Mouse (Mus musculus) limb, embryonic 11.5 days (tissue): ENCODE results near the gene Kcnn4. TPM values are rescaled to one million over a fixed set of nuclear protein-coding genes. Genes with fewer than 3 reads are reported as not detected.

Experiments
- ATAC-seq: fragments of 200-750 bp; cut with Nextera tagmentation; 2 replicates; pipeline ENCODE4 v1.8.0; 2017; ENCODE audit warnings: low read depth; ENCODE audit not compliant: insufficient number of reproducible peaks, low FRiP score, low TSS enrichment
- DNase-seq: peaks from one replicate; pipeline ENCODE4 v3.0.0-alpha.2; 2015; ENCODE audit warnings: low spot score
- H3K27ac ChIP-seq: fragments of 300-500 bp; sonication (generic); replicated peaks from 2 replicates; pipeline ENCODE4 v1.5.1; 2014; ENCODE audit warnings: low read depth, mild to moderate bottlenecking, low read length
- H3K27me3 ChIP-seq: fragments of 300-500 bp; sonication (generic); 2 replicates; pipeline ENCODE4 v1.6.1; 2014; ENCODE audit warnings: mild to moderate bottlenecking, low read length, mixed read lengths; ENCODE audit not compliant: control insufficient read depth, insufficient read depth
- H3K36me3 ChIP-seq: fragments of 300-500 bp; sonication (generic); 2 replicates; pipeline ENCODE4 v1.6.1; 2014; ENCODE audit warnings: mild to moderate bottlenecking, low read length, moderate library complexity, mixed read lengths; ENCODE audit not compliant: control insufficient read depth, insufficient read depth
- H3K4me1 ChIP-seq: fragments of 300-500 bp; sonication (generic); 2 replicates; pipeline ENCODE4 v1.6.1; 2014; ENCODE audit warnings: low read length, mixed read lengths; ENCODE audit not compliant: control insufficient read depth, insufficient read depth
- H3K4me2 ChIP-seq: fragments of 300-500 bp; sonication (generic); 2 replicates; pipeline ENCODE4 v1.6.1; 2014; ENCODE audit warnings: low read depth, mild to moderate bottlenecking, moderate library complexity; ENCODE audit not compliant: severe bottlenecking
- H3K4me3 ChIP-seq: fragments of 300-500 bp; sonication (generic); 2 replicates; pipeline ENCODE4 v1.5.1; 2014; ENCODE audit warnings: low read depth, low read length
- H3K9ac ChIP-seq: fragments of 300-500 bp; sonication (generic); 2 replicates; pipeline ENCODE4 v1.6.1; 2014; ENCODE audit warnings: mild to moderate bottlenecking, low read length
- H3K9me3 ChIP-seq: fragments of 300-500 bp; sonication (generic); 2 replicates; pipeline ENCODE4 v1.6.1; 2016; ENCODE audit warnings: low read length; ENCODE audit not compliant: control insufficient read depth
- WGBS: fragments of 180-500 bp; shearing (Covaris S2); extraction: QIAGEN DNeasy Blood & Tissue Kit; methylation state at CpG from one replicate; pipeline ENCODE4 v1.1.7; 2014; 5-methylcytosine and 5-hydroxymethylcytosine counted together
- polyA plus RNA-seq: library from polyadenylated mRNA; unstranded; fragments of >200 nt; fragmentation: Nextera tagmentation; extraction: Ambion mirVana; gene quantifications from 2 replicates; pipeline ENCODE4 v1.2.1, GENCODE M21; 2014

The Kcnn4 gene
- polyA plus RNA-seq, 1 experiment from 2014 or later: 2.6 TPM

DNA sequence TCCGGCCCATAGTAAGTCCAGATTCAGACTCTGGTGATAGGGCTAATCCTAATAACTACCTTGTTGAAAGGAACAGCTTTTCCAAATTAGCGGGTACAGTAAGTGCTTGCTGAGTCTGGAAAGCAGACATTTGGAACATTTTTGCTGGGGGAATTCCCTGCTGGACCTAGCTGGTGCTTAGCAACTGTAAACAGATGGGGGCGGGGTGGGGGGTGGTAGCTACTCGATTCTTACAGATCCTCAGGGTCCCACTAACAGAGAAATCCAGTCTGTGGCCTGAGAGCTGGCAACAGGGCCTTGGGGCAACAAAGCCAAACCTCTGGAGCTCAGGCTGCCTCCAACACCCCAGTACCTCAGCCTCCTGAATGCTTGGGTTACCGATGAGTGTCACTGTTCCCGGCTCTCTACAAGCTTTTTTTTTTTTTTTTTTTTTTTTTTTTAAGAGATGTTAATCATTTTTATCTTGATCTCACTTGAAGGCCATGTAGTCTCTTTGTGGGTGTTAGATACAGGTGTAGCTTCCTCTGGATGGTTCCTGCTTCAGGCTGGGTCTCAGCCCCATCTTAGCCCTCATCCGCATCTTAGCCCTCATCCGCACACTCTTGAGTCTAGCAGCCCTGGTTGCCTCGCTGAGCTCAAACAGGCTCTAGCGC, 8.1 kb downstream of the Kcnn4 start:
- Histone ChIP-seq H3K36me3 (no peaks in the 10 kb centered on the region), H3K9ac (no peak overlapping the region), H3K4me3 (no peak overlapping the region), H3K4me2 (no peak overlapping the region), H3K27ac (no peak overlapping the region; the same call in 1 of the 2 replicates), H3K27me3 (no peaks in the 10 kb centered on the region), H3K9me3 (no peaks in the 10 kb centered on the region), H3K4me1 (peaks cover 26% of the 10 kb centered on the region)
- ATAC-seq (no peak), DNase-seq (peak; percentile 43)
- 56% methylated on average over 10 of the region's 10 CpGs for WGBS

DNA sequence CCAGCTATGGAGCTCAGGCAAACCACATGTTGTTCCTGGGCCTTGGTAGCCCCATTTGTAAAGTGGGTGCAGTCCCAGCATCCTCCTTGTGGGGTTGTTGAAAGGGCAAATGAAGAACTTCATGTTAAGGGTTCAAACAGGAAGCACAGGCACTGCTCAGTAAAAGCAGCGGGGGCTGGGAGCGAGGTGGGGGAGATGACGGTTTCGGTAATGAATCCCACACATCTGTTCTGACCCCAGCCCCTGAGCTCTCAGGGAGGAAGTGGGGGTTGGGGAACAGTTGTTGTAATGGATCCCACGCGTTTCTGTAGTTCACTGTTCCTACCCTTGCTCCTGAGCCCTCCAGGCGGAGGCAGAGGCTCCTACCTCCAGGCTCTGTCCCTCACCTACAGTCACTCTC, 9.9 kb downstream of the Kcnn4 start:
- no peaks in the 10 kb centered on the region for H3K9me3 ChIP-seq
- H3K9ac ChIP-seq: peak overlapping the region; percentile 34
- peak overlapping the region; percentile 42; the same call in 1 of the 2 replicates for H3K27ac ChIP-seq
- H3K4me3 ChIP-seq: no peak overlapping the region
- peaks cover 28% of the 10 kb centered on the region for H3K4me1 ChIP-seq
- H3K4me2 ChIP-seq: no peak overlapping the region; the same call in 1 of the 2 replicates
- peak; percentile 70 for DNase-seq
- WGBS: 7% methylated on average over 7 of the region's 7 CpGs
- no peaks in the 10 kb centered on the region for H3K36me3 ChIP-seq
- H3K27me3 ChIP-seq: no peaks in the 10 kb centered on the region
- no peak for ATAC-seq

- Histone ChIP-seq H3K9ac (peak overlapping the region; percentile 34), H3K4me3 (no peak overlapping the region), H3K36me3 (no peaks in the 10 kb centered on the region), H3K27me3 (no peaks in the 10 kb centered on the region), H3K27ac (peak overlapping the region; percentile 42; the same call in 1 of the 2 replicates), H3K4me2 (no peak overlapping the region; the same call in 1 of the 2 replicates), H3K9me3 (no peaks in the 10 kb centered on the region), H3K4me1 (peaks cover 28% of the 10 kb centered on the region)
- ATAC-seq (no peak), DNase-seq (no peak)
- WGBS: 67% methylated on average over 2 of the region's 2 CpGs
These were observed 10.3 kb downstream of the Kcnn4 start for GRCm38 (mm10) chr7:24380370-24380769.

- H3K4me2 ChIP-seq: no peak overlapping the region
- ATAC-seq: no peak
These were observed 12.8 kb downstream of the Kcnn4 start for GRCm38 (mm10) chr7:24382730-24383372.

DNA sequence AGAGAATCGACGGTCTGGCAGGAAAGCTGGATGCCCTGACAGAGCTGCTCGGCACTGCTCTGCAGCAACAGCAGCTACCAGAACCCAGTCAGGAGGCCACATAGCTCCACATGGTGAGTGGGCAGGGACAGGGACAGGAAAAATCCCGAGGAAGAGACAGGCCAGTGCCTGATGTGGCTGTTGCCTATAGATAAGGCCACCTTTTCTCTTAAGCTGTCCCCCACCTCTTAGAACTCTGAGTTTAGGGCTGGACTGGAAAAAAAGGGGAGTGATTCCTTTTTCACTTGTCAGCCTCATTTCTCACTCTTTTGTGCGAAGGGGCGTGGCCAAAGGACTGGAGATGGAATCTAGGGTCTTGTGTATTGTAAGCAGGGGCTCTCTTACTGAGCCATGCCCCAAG, 14.0 kb downstream of the Kcnn4 start:
- H3K4me2 ChIP-seq: no peak overlapping the region
- H3K9me3 ChIP-seq: no peaks in the 10 kb centered on the region
- WGBS: 66% methylated on average over 6 of the region's 6 CpGs
- no peaks in the 10 kb centered on the region for H3K27me3 ChIP-seq
- no peak overlapping the region for H3K9ac ChIP-seq
- no peak overlapping the region for H3K4me3 ChIP-seq
- H3K4me1 ChIP-seq: peaks cover 12% of the 10 kb centered on the region
- no peaks in the 10 kb centered on the region for H3K36me3 ChIP-seq
- no peak overlapping the region for H3K27ac ChIP-seq
- DNase-seq (no peak), ATAC-seq (no peak)

More at GRCm38 (mm10) chr7:24382730-24383372, 12.8 kb downstream of the Kcnn4 start:
- Histone ChIP-seq H3K9me3 (no peaks in the 10 kb centered on the region), H3K4me3 (no peak overlapping the region), H3K36me3 (no peaks in the 10 kb centered on the region), H3K9ac (no peak overlapping the region), H3K27ac (no peak overlapping the region), H3K27me3 (no peaks in the 10 kb centered on the region), H3K4me1 (peaks cover 20% of the 10 kb centered on the region)
- 83% methylated on average over 16 of the region's 16 CpGs for WGBS
- no peak for DNase-seq

DNA sequence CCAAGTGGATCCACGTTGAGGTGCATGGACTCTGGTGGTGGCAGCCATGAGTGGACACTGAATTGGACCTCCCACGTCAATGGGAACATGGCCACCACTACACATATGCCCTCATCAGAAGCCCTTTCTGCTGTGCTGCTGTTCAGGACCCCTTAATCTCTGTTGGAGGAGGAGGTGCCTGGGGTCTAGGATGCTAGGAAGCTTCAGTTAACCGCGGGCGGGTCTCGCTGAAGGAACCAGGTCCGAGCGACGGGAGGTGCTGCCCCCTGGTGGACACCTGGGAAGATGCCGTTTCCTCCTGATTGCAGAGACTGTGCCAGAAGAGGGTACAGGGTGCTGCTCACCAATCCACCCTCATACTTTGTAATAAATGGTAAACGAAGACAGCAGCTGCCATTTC, 14.8 kb downstream of the Kcnn4 start:
- 6% methylated on average over 11 of the region's 11 CpGs for WGBS

DNA sequence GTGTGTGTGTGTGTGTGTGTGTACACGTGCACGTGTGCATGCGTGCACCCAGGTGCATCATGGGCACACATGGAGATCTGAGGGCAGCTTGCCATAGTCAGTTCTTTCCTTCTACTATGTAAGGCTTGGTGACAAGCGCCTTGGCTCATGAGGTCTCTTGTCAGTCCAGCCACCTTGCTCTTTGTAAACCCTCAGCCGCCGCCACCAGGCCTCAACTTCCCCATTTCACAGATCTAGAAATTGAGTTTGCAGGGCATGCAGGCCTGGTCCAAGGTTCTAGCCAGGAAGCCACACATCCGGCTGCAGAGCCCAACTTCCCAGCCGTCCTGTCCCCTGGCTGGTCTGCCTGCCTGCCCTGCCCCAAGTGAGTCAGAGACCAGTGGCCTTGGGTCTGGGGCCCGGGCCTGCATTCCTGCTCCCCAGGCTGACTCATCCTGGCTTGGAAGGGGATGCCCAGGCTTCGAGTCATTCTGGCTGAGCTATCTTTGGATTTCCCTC, 17.0 kb downstream of the Kcnn4 start:
- WGBS: 86% methylated on average over 10 of the region's 10 CpGs
- Histone ChIP-seq H3K27ac (no peak overlapping the region), H3K36me3 (no peaks in the 10 kb centered on the region), H3K4me1 (peaks cover 17% of the 10 kb centered on the region), H3K9ac (no peak overlapping the region), H3K4me3 (no peak overlapping the region), H3K27me3 (no peaks in the 10 kb centered on the region), H3K9me3 (no peaks in the 10 kb centered on the region), H3K4me2 (no peak overlapping the region)
- no peak for ATAC-seq
- no peak for DNase-seq

More for the DNA sequence above, 14.8 kb downstream of the Kcnn4 start:
- Histone ChIP-seq H3K27ac (no peak overlapping the region), H3K36me3 (no peaks in the 10 kb centered on the region), H3K4me2 (no peak overlapping the region), H3K4me3 (no peak overlapping the region), H3K9me3 (no peaks in the 10 kb centered on the region), H3K27me3 (no peaks in the 10 kb centered on the region), H3K9ac (no peak overlapping the region), H3K4me1 (peaks cover 13% of the 10 kb centered on the region)
- ATAC-seq: no peak
- DNase-seq: peak; percentile 89

GRCm38 (mm10) chr7:24389516-24390187, 19.6 kb downstream of the Kcnn4 start:
- Histone ChIP-seq H3K27ac (no peak overlapping the region), H3K27me3 (no peaks in the 10 kb centered on the region), H3K9ac (no peak overlapping the region), H3K9me3 (no peaks in the 10 kb centered on the region), H3K4me1 (peaks cover 22% of the 10 kb centered on the region), H3K4me2 (no peak overlapping the region), H3K36me3 (no peaks in the 10 kb centered on the region), H3K4me3 (no peak overlapping the region)
- ATAC-seq (no peak), DNase-seq (no peak)
- 61% methylated on average over 13 of the region's 13 CpGs for WGBS
